Mouse (Mus musculus) heart, adult 2 months (tissue): ENCODE measurements around the gene Usp46. TPM values are rescaled to one million over a fixed set of nuclear protein-coding genes. Genes with fewer than 3 reads are reported as not detected.
A peak's percentile ranks its signal among the peaks of the same experiment; 100 is the strongest.

Source experiments
- DNase-seq, 2 experiments: peaks; one replicate each; pipeline ENCODE4 v3.0.0; 2021
- H3K27ac ChIP-seq: fragments of 200-600 bp; 2 replicates; pipeline ENCODE4 v1.8.1; 2022
- H3K27me3 ChIP-seq: fragments of 200-500 bp; 2 replicates; pipeline ENCODE4 v1.6.1; 2012; ENCODE audit warnings: mild to moderate bottlenecking, low read length, inconsistent platforms, mixed read lengths; ENCODE audit not compliant: control insufficient read depth, insufficient read depth
- H3K36me3 ChIP-seq: fragments of 200-500 bp; 2 replicates; pipeline ENCODE4 v1.6.1; 2012; ENCODE audit warnings: low read length, inconsistent platforms; ENCODE audit not compliant: control insufficient read depth, insufficient read depth
- H3K4me1 ChIP-seq: fragments of 200-500 bp; 2 replicates; pipeline ENCODE4 v1.6.1; 2011; ENCODE audit warnings: low read length; ENCODE audit not compliant: control insufficient read depth, insufficient read depth
- H3K4me3 ChIP-seq: fragments of 200-600 bp; 2 replicates; pipeline ENCODE4 v1.8.1; 2022
- H3K79me2 ChIP-seq: fragments of 200-500 bp; replicated peaks from 2 replicates; pipeline ENCODE4 v1.6.1; 2012; ENCODE audit warnings: mild to moderate bottlenecking, inconsistent platforms, low read length, moderate library complexity, mixed read lengths; ENCODE audit not compliant: control insufficient read depth, insufficient read depth
- H3K9ac ChIP-seq: fragments of 200-500 bp; 2 replicates; pipeline ENCODE4 v1.6.1; 2012; ENCODE audit warnings: low read depth, mild to moderate bottlenecking, control low read depth, inconsistent platforms, low read length, mixed read lengths
- CTCF ChIP-seq: fragments of 200-600 bp; IDR thresholded peaks from 2 replicates; pipeline ENCODE4 v1.8.1; 2022; ENCODE audit warnings: antibody characterized with exemption, mild to moderate bottlenecking, moderate library complexity
- EP300 ChIP-seq: fragments of 200-500 bp; IDR thresholded peaks from 2 replicates; pipeline ENCODE4 v1.6.1; 2011; ENCODE audit warnings: low read depth, low read length, control low read depth; ENCODE audit not compliant: insufficient read depth
- POLR2A ChIP-seq: fragments of 200-500 bp; IDR thresholded peaks from 2 replicates; pipeline ENCODE4 v1.6.1; 2011; ENCODE audit warnings: mild to moderate bottlenecking, low read depth, low read length, control low read depth; ENCODE audit not compliant: insufficient read depth
- WGBS: fragments of 180-500 bp; shearing (Covaris S2); methylation state at CpG from one replicate; pipeline ENCODE4 v1.1.7; 2018; 5-methylcytosine and 5-hydroxymethylcytosine counted together
- intact Hi-C: fragments of 180-260 bp; cut with DNase I; formaldehyde crosslinking; loops from one replicate; pipeline ENCODE4 v1.15.1; 2025
- polyA plus RNA-seq: library from polyadenylated mRNA; depleted of rRNA; stranded (reverse); fragments of >200 nt; gene quantifications from 2 replicates; pipeline ENCODE4 v1.2.3, GENCODE M21; 2012
- total RNA-seq, 2 experiments: library from RNA; stranded (reverse); gene quantifications; 2 replicates each; pipeline ENCODE4 v1.2.3; 2021

Gene Usp46
- total and polyA plus RNA-seq, 3 experiments, result 6.4 to 37.1 (median 35.8) TPM

DNA sequence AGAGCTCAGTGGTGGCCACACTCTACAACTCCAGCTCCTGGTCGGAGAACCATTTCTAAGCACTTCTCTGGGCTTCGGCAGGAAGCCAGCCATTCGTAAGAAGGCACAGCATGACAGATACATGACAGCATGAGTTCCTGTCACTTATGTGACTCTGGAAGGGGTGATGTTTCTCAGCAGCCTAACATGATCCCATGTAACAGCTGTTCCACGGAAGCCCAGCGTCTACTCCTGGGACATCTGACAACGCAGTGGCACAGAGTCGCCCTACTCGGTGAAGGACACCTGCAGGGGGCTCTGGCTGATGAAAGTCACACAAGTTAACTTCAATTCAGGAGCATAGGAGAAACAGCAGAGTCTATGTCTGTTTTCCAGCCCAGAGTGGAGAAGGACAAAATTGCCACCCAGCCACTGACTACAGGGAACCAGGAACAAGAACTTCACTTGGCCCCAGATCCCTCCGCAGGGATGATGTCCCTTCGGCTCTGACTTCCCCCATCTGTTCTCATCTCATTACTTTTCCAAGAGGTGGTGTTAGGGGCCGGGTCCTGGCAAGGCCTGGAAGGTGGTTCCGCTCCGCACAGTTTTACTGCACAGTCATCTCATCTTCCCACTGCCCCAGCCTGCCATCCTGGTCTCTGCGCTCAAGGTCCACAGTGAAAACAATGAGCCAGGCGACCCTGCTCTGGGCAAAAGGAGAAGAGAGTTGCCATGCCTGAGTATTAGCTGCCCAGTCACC, 15.9 kb downstream of the Usp46 start:
- H3K27me3 ChIP-seq, result no peaks in the 10 kb centered on the region
- H3K9ac ChIP-seq, result no peak overlapping the region
- WGBS, result 74% methylated on average over 15 of the region's 15 CpGs
- no peaks in the 10 kb centered on the region; the same call in 1 of the 2 replicates for H3K36me3 ChIP-seq
- H3K79me2 ChIP-seq, result peaks cover 8% of the 10 kb centered on the region
- DNase-seq, result no peak
- intact Hi-C loops, result no loop called here
- peaks cover 11% of the 10 kb centered on the region for H3K4me1 ChIP-seq
- no peak for TF ChIP-seq EP300
- TF ChIP-seq POLR2A, result no peak
- TF ChIP-seq CTCF, result no peak
- no peak overlapping the region for H3K27ac ChIP-seq
- H3K4me3 ChIP-seq, result no peak overlapping the region

- intact Hi-C loops, result no loop called here
- Histone ChIP-seq H3K36me3 (no peaks in the 10 kb centered on the region; the same call in 1 of the 2 replicates), H3K4me1 (peaks cover 9% of the 10 kb centered on the region), H3K27ac (no peak overlapping the region), H3K27me3 (no peaks in the 10 kb centered on the region), H3K9ac (no peak overlapping the region), H3K4me3 (no peak overlapping the region), H3K79me2 (peaks cover 5% of the 10 kb centered on the region)
- 56% methylated on average over 23 of the region's 23 CpGs for WGBS
- peak; percentile 48 to 59 for DNase-seq
- TF ChIP-seq EP300, result no peak
- no peak for TF ChIP-seq POLR2A
- no peak for TF ChIP-seq CTCF
Measured at GRCm38 (mm10) chr5:74051394-74052170, 16.6 kb downstream of the Usp46 start.

DNA sequence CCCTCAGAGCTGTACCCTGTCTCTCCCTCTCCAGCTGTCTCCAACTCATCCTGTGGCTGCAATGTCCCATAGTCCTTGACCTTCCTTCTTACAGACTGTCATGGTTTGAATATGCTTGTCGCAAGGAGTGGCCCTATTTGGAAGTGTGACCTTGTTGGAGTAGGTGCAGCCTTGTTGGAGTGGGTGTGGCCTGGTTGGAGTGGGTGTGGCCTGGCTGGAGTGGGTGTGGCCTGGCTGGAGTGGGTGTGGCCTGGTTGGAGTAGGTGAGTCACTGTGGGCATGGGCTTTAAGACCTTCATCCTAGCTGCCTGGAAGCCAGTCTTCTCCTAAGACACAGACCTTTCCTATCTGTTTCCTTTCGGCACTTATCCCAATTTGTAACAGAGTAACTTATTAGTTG, 17.3 kb downstream of the Usp46 start:
- H3K27me3 ChIP-seq, result no peaks in the 10 kb centered on the region
- H3K9ac ChIP-seq, result no peak overlapping the region
- peaks cover 5% of the 10 kb centered on the region for H3K79me2 ChIP-seq
- H3K27ac ChIP-seq, result no peak overlapping the region
- DNase-seq, result no peak
- H3K4me3 ChIP-seq, result no peak overlapping the region
- no peak for TF ChIP-seq CTCF
- TF ChIP-seq EP300, result no peak
- TF ChIP-seq POLR2A, result no peak
- H3K4me1 ChIP-seq, result peaks cover 9% of the 10 kb centered on the region
- H3K36me3 ChIP-seq, result no peaks in the 10 kb centered on the region; the same call in 1 of the 2 replicates
- WGBS, result 92% methylated on average over 2 of the region's 2 CpGs
- intact Hi-C loops, result no loop called here

DNA sequence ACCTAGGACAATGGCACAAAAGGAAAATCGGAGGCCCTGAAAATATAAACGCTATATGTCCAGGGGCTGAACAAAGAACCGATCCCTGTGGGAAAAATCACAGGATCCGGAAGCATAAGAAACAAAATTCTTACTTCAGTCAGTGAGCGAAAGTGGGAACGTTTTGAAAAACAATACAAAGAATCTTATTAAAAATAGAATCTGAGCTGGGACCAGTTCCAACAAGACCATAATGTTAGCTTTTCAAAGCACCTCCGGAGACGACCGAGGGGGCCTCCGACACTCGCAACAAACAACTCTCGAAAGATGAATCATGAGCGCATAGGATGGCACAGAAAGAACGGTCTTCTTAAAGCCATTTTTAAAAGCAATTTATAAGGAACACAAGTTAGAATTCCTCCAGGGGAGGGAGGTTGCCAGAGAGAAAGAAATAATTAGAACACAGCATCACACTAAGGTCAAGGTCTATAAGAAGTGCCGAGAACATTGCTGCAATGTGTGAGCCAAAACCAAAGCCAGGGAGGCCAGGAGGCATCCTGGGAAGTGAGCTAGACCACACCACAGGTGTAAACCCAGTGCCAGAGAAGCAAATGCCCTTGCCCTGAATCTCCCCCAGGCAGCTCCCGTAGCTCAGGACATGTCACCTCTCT, 19.3 kb downstream of the Usp46 start:
- Histone ChIP-seq H3K27ac (peak overlapping the region; percentile 55), H3K27me3 (no peaks in the 10 kb centered on the region), H3K79me2 (peaks cover 6% of the 10 kb centered on the region), H3K36me3 (no peaks in the 10 kb centered on the region; the same call in 1 of the 2 replicates), H3K9ac (no peak overlapping the region), H3K4me1 (peaks cover 9% of the 10 kb centered on the region), H3K4me3 (peak overlapping the region; percentile 34)
- no peak for DNase-seq
- 31% methylated on average over 16 of the region's 16 CpGs for WGBS
- TF ChIP-seq EP300 (no peak), POLR2A (no peak), CTCF (no peak)
- intact Hi-C loops, result no loop called here

GRCm38 (mm10) chr5:74044591-74044990, 23.6 kb downstream of the Usp46 start:
- Histone ChIP-seq H3K36me3 (no peaks in the 10 kb centered on the region; the same call in 1 of the 2 replicates), H3K4me3 (no peak overlapping the region), H3K27ac (no peak overlapping the region), H3K9ac (no peak overlapping the region), H3K4me1 (peaks cover 6% of the 10 kb centered on the region), H3K27me3 (no peaks in the 10 kb centered on the region), H3K79me2 (peaks cover 6% of the 10 kb centered on the region)
- whole genome bisulfite sequencing, result 75% methylated on average over 7 of the region's 7 CpGs
- DNase-seq, result no peak
- TF ChIP-seq POLR2A (no peak), CTCF (no peak), EP300 (no peak)
- intact Hi-C loops, result no loop called here
